In the genomic region with DNA sequence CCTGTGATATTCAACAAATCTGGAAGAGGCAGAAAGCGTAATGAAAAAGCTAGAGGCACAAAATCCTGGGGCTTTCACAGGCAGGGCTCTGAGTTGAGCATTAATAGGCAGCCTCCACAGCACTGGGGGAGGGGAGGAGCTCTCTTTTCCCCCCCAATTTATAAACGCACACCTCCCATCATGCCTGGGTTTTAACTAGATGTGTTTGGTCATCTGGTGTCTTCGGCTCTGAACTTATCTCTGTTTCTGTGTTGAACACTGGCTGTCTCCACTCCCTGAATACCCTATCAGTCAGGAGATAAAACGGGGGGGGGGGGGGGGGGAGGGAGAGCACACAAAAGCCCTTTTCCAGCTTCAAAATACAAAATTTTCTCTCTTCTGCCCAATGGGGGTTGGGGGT, we compare ENCODE assay signal across 10 mouse cellular contexts. TPM values are rescaled to one million over a fixed set of nuclear protein-coding genes. Genes with fewer than 3 reads are reported as not detected.
DNase-seq lines count a peak whose midpoint lies in the region; ATAC-seq lines count a peak whose summit lies in the region.
"Had no signal": no experiment of that assay in that cellular context is flagged by ENCODE, and none has a peak within 500 bp of the region (broad histone marks: within the 10 kb centered on the region; RNA-seq: fewer than 3 reads in every experiment).

No protein-coding gene starts in this region.

- H3K4me2 ChIP-seq in intestine, embryonic 15.5 days (replicated peaks): no peak overlapping the region
- no peak overlapping the region for H3K4me2 ChIP-seq in intestine, embryonic 16.5 days (ENCODE audit: low read depth, low read length)
- peak overlapping the region; percentile 28 for H3K4me2 ChIP-seq in forebrain, embryonic 15.5 days (replicated peaks)
- no peak overlapping the region for H3K4me2 ChIP-seq in liver, embryonic 13.5 days
- peak overlapping the region; percentile 9; the same call in 1 of the 2 replicates for H3K4me2 ChIP-seq in neural tube, embryonic 14.5 days (ENCODE audit: low read depth, low read length)

- no peak for DNase-seq in liver, embryonic 13.5 days
- no peak for DNase-seq in ovary, adult 18-20 months (ENCODE audit: low spot score)
- DNase-seq in cerebellum, adult 9-10 months: no peak
- no peak for DNase-seq in adipocyte (ENCODE audit: low spot score)
- DNase-seq: lung, postnatal 14 days had no signal

- H3K36me3 ChIP-seq in intestine, embryonic 15.5 days: no peaks in the 10 kb centered on the region
- no peaks in the 10 kb centered on the region for H3K36me3 ChIP-seq in intestine, embryonic 16.5 days (ENCODE audit: control insufficient read depth, insufficient read depth, low read length)
- no peaks in the 10 kb centered on the region for H3K36me3 ChIP-seq in forebrain, embryonic 15.5 days
- H3K36me3 ChIP-seq in liver, embryonic 13.5 days: no peaks in the 10 kb centered on the region
- H3K36me3 ChIP-seq in neural tube, embryonic 14.5 days (ENCODE audit: control insufficient read depth, insufficient read depth, low read length): no peaks in the 10 kb centered on the region

- H3K4me3 ChIP-seq in intestine, embryonic 15.5 days (replicated peaks): no peak overlapping the region
- no peak overlapping the region for H3K4me3 ChIP-seq in intestine, embryonic 16.5 days (ENCODE audit: low read length)
- no peak overlapping the region for H3K4me3 ChIP-seq in forebrain, embryonic 15.5 days
- H3K4me3 ChIP-seq in liver, embryonic 13.5 days (replicated peaks): no peak overlapping the region
- H3K4me3 ChIP-seq in neural tube, embryonic 14.5 days (ENCODE audit: low read depth, low read length): no peak overlapping the region

- 14% methylated on average over 4 of the region's 4 CpGs for WGBS in intestine, embryonic 15.5 days
- 25% methylated on average over 4 of the region's 4 CpGs for WGBS in intestine, embryonic 16.5 days
- 2% methylated on average over 4 of the region's 4 CpGs for WGBS in forebrain, embryonic 15.5 days
- 18% methylated on average over 4 of the region's 4 CpGs for WGBS in liver, embryonic 13.5 days (ENCODE audit: insufficient replicate concordance)
- whole genome bisulfite sequencing in neural tube, embryonic 14.5 days: 8% methylated on average over 4 of the region's 4 CpGs

- no peaks in the 10 kb centered on the region for H3K9me3 ChIP-seq in intestine, embryonic 15.5 days
- no peaks in the 10 kb centered on the region for H3K9me3 ChIP-seq in intestine, embryonic 16.5 days (ENCODE audit: control insufficient read depth, low read length)
- no peaks in the 10 kb centered on the region for H3K9me3 ChIP-seq in forebrain, embryonic 15.5 days
- H3K9me3 ChIP-seq in liver, embryonic 13.5 days (replicated peaks): no peaks in the 10 kb centered on the region
- H3K9me3 ChIP-seq in neural tube, embryonic 14.5 days (ENCODE audit: control insufficient read depth, low read length): no peaks in the 10 kb centered on the region

- no peak overlapping the region for H3K27ac ChIP-seq in intestine, embryonic 15.5 days
- no peak overlapping the region for H3K27ac ChIP-seq in intestine, embryonic 16.5 days (ENCODE audit: low read length)
- H3K27ac ChIP-seq in forebrain, embryonic 15.5 days (replicated peaks): peak overlapping the region; percentile 89
- no peak overlapping the region for H3K27ac ChIP-seq in liver, embryonic 13.5 days
- H3K27ac ChIP-seq in neural tube, embryonic 14.5 days (ENCODE audit: low read depth, low read length): peak overlapping the region; percentile 79

- peak; percentile 53; the same call in 1 of the 2 replicates for ATAC-seq in intestine, embryonic 15.5 days
- no peak for ATAC-seq in intestine, embryonic 16.5 days
- ATAC-seq in forebrain, embryonic 15.5 days (replicated peaks): peak; percentile 27
- peak; percentile 73 for ATAC-seq in liver, embryonic 13.5 days (ENCODE audit: low read depth)
- ATAC-seq in neural tube, embryonic 14.5 days (ENCODE audit: low read depth): no peak
- ATAC-seq: Patski had no signal

- H3K27me3 ChIP-seq in intestine, embryonic 15.5 days (replicated peaks): no peaks in the 10 kb centered on the region
- H3K27me3 ChIP-seq in intestine, embryonic 16.5 days (replicated peaks; ENCODE audit: control insufficient read depth, insufficient read depth, low read length): no peaks in the 10 kb centered on the region
- no peaks in the 10 kb centered on the region for H3K27me3 ChIP-seq in forebrain, embryonic 15.5 days
- no peaks in the 10 kb centered on the region for H3K27me3 ChIP-seq in liver, embryonic 13.5 days
- H3K27me3 ChIP-seq in neural tube, embryonic 14.5 days (ENCODE audit: control insufficient read depth, insufficient read depth, low read length): no peaks in the 10 kb centered on the region
- H3K27me3 ChIP-seq: Patski had no signal

- peaks cover 7% of the 10 kb centered on the region for H3K4me1 ChIP-seq in intestine, embryonic 15.5 days (replicated peaks)
- H3K4me1 ChIP-seq in intestine, embryonic 16.5 days (ENCODE audit: control insufficient read depth, insufficient read depth, low read length): no peaks in the 10 kb centered on the region
- peaks cover 62% of the 10 kb centered on the region for H3K4me1 ChIP-seq in forebrain, embryonic 15.5 days
- peaks cover 30% of the 10 kb centered on the region for H3K4me1 ChIP-seq in liver, embryonic 13.5 days (replicated peaks)
- peaks cover 45% of the 10 kb centered on the region for H3K4me1 ChIP-seq in neural tube, embryonic 14.5 days (ENCODE audit: control insufficient read depth, insufficient read depth, low read length)

- no peak overlapping the region for H3K9ac ChIP-seq in intestine, embryonic 15.5 days
- no peak overlapping the region for H3K9ac ChIP-seq in intestine, embryonic 16.5 days (ENCODE audit: low read depth, low read length)
- H3K9ac ChIP-seq in forebrain, embryonic 15.5 days (replicated peaks): peak overlapping the region; percentile 28; the same call in 1 of the 2 replicates
- no peak overlapping the region for H3K9ac ChIP-seq in liver, embryonic 13.5 days
- H3K9ac ChIP-seq in neural tube, embryonic 14.5 days (replicated peaks; ENCODE audit: low read depth, low read length): no peak overlapping the region; the same call in 1 of the 2 replicates

RNA-seq across cellular contexts. Expression of gene Srgap3, which starts 44.3 kb away (rescaled TPM):
- polyA plus RNA-seq in intestine, embryonic 15.5 days (2015; fragmentation: Nextera tagmentation; extraction: Ambion mirVana): 2.6 and 3.5 TPM in 2 replicates
- polyA plus RNA-seq in intestine, embryonic 16.5 days (2015; fragmentation: Nextera tagmentation; extraction: Ambion mirVana): 2.1 and 3.5 TPM in 2 replicates
- 33.7 and 34.0 TPM in 2 replicates for polyA plus RNA-seq in forebrain, embryonic 15.5 days (2015; fragmentation: Nextera tagmentation; extraction: Ambion mirVana)
- polyA plus RNA-seq in liver, embryonic 13.5 days (2015; fragmentation: Nextera tagmentation; extraction: Ambion mirVana): 0.33 and 0.39 TPM in 2 replicates
- 44.7 and 68.2 TPM in 2 replicates for polyA plus RNA-seq in neural tube, embryonic 14.5 days (2014; fragmentation: Nextera tagmentation; extraction: Ambion mirVana)

Comparison
In these comparisons a context has a peak if more than half of its experiments do, and no peak if none do; other contexts are left out.
1. ATAC-seq: peak in intestine, embryonic 15.5 days (single experiment), forebrain, embryonic 15.5 days (single experiment) and liver, embryonic 13.5 days (single experiment); none in intestine, embryonic 16.5 days (single experiment) and neural tube, embryonic 14.5 days (single experiment).
2. H3K27ac ChIP-seq: peak in forebrain, embryonic 15.5 days (single experiment) and neural tube, embryonic 14.5 days (single experiment); none in intestine, embryonic 15.5 days (single experiment), intestine, embryonic 16.5 days (single experiment) and liver, embryonic 13.5 days (single experiment).
3. H3K4me2 ChIP-seq: peak in forebrain, embryonic 15.5 days (single experiment) and neural tube, embryonic 14.5 days (single experiment); none in intestine, embryonic 15.5 days (single experiment), intestine, embryonic 16.5 days (single experiment) and liver, embryonic 13.5 days (single experiment).